Mouse (Mus musculus) mouse embryonic stem cell (cell line): Measurements from ENCODE around the gene Zbtb44.
"Not testable (repeated sequence)": the region's sequence is repeated elsewhere in the genome, so short reads cannot be mapped to it uniquely, and the experiment has no call there.

ENCODE experiments used
- in situ Hi-C, 2 experiments: fragments of 300-500 bp; cut with MboI; formaldehyde crosslinking; loops; 1 replicate in 1 of 2; 3 replicates in 1 of 2; pipeline ENCODE4 v1.14.3; 2019 to 2020; ENCODE audit warnings: low sequenced_read_pairs in 2 of 2, low pct_unique_long_range_greater_than_20kb in 1 of 2, mixed read lengths in 1 of 2; ENCODE audit not compliant: unreplicated experiment in 1 of 2

Gene Zbtb44

GRCm38 (mm10) chr9:31032546-31032945 lies 2.1 kb downstream of the Zbtb44 start:
- in situ Hi-C loops = no loop called here

- in situ Hi-C loops = no loop called here
Observed at GRCm38 (mm10) chr9:31050208-31050607, 19.8 kb downstream of the Zbtb44 start.

- in situ Hi-C loops = not testable (repeated sequence)
Observed at GRCm38 (mm10) chr9:31051509-31051908, 21.1 kb downstream of the Zbtb44 start.

- in situ Hi-C loops = no loop called here
Observed at GRCm38 (mm10) chr9:31058723-31059122, 28.3 kb downstream of the Zbtb44 start.

GRCm38 (mm10) chr9:31070706-31071105 lies 40.3 kb downstream of the Zbtb44 start:
- in situ Hi-C loops = no loop called here

GRCm38 (mm10) chr9:31072256-31072655 lies 41.8 kb downstream of the Zbtb44 start:
- in situ Hi-C loops = no loop called here

- in situ Hi-C loops = no loop called here
Observed at GRCm38 (mm10) chr9:31073797-31074196, 43.4 kb downstream of the Zbtb44 start.

GRCm38 (mm10) chr9:31074836-31075235 lies 44.4 kb downstream of the Zbtb44 start:
- in situ Hi-C loops = loop anchor here (25.0 kb wide), 4 partner anchors 263 to 513 kb away; no protein-coding TSS in a partner anchor

- in situ Hi-C loops = loop anchor here (25.0 kb wide), 4 partner anchors 268 to 518 kb away; no protein-coding TSS in a partner anchor
Observed at GRCm38 (mm10) chr9:31080726-31081125, 50.3 kb downstream of the Zbtb44 start.

GRCm38 (mm10) chr9:31082054-31082666 lies 51.7 kb downstream of the Zbtb44 start:
- in situ Hi-C loops = loop anchor here (25.0 kb wide), 4 partner anchors 270 to 520 kb away; no protein-coding TSS in a partner anchor

GRCm38 (mm10) chr9:31082771-31083170 lies 52.3 kb downstream of the Zbtb44 start:
- in situ Hi-C loops = loop anchor here (25.0 kb wide), 4 partner anchors 270 to 520 kb away; no protein-coding TSS in a partner anchor

- in situ Hi-C loops = loop anchor here (5.0 to 25.0 kb wide), 7 partner anchors 143 to 608 kb away; partner anchors contain the start of gene Adamts8 (in 2 of the 2)
Observed at GRCm38 (mm10) chr9:31085556-31085955, 55.1 kb downstream of the Zbtb44 start.

- in situ Hi-C loops = loop anchor here (5.0 to 25.0 kb wide), 7 partner anchors 144 to 609 kb away; partner anchors contain the start of gene Adamts8 (in 2 of the 2)
Observed at GRCm38 (mm10) chr9:31086085-31086753, 55.8 kb downstream of the Zbtb44 start.

- in situ Hi-C loops = loop anchor here (5.0 to 25.0 kb wide), 7 partner anchors 144 to 609 kb away; partner anchors contain the start of gene Adamts8 (in 2 of the 2)
Observed at GRCm38 (mm10) chr9:31086754-31087145, 56.3 kb downstream of the Zbtb44 start.

- in situ Hi-C loops = loop anchor here (5.0 to 25.0 kb wide), 7 partner anchors 145 to 610 kb away; partner anchors contain the start of gene Adamts8 (in 2 of the 2)
Observed at GRCm38 (mm10) chr9:31087466-31087865, 57.0 kb downstream of the Zbtb44 start.

- in situ Hi-C loops = loop anchor here (5.0 to 25.0 kb wide), 7 partner anchors 146 to 611 kb away; partner anchors contain the start of gene Adamts8 (in 2 of the 2)
Observed at GRCm38 (mm10) chr9:31088116-31088515, 57.7 kb downstream of the Zbtb44 start.

- in situ Hi-C loops = loop anchor here (5.0 to 25.0 kb wide), 7 partner anchors 147 to 612 kb away; partner anchors contain the start of gene Adamts8 (in 2 of the 2)
Observed at GRCm38 (mm10) chr9:31088883-31089282, 58.4 kb downstream of the Zbtb44 start.

- in situ Hi-C loops = loop anchor here (5.0 to 25.0 kb wide), 7 partner anchors 147 to 612 kb away; partner anchors contain the start of gene Adamts8 (in 2 of the 2)
Observed at GRCm38 (mm10) chr9:31089541-31089940, 59.1 kb downstream of the Zbtb44 start.
